Mouse (Mus musculus): ENCODE measurements at regions not wholly inside any gene's neighbourhood (a gene's known extent, or its start where the extent isn't known, plus 50 kb on each side); places are given as distances from the start of the nearest gene placed in this dataset.

GRCm38 (mm10) chr15:59904741-59905140, 111.7 kb downstream of the 4933412E24Rik start:
- no peaks in the 10 kb centered on the region for H3K4me1 ChIP-seq (ENCODE audit: control insufficient read depth, insufficient read depth, low read length)
- H3K9me3 ChIP-seq (replicated peaks; ENCODE audit: control insufficient read depth, low read length), result no peaks in the 10 kb centered on the region
- H3K9ac ChIP-seq (ENCODE audit: low read depth, low read length), result no peak overlapping the region
- WGBS (ENCODE audit: insufficient replicate concordance), result 39% methylated on average over 5 of the region's 5 CpGs
- no peaks in the 10 kb centered on the region for H3K36me3 ChIP-seq (ENCODE audit: control insufficient read depth, insufficient read depth, low read length)
- no peak overlapping the region for H3K27ac ChIP-seq (ENCODE audit: low read depth, low read length)
- no peak overlapping the region for H3K4me3 ChIP-seq (ENCODE audit: low read depth, low read length)
- no peak overlapping the region for H3K4me2 ChIP-seq
- no peaks in the 10 kb centered on the region for H3K27me3 ChIP-seq (ENCODE audit: control insufficient read depth, insufficient read depth, low read length)
- ATAC-seq (replicated peaks; ENCODE audit: insufficient number of reproducible peaks, low FRiP score, low TSS enrichment), result no peak

GRCm38 (mm10) chr15:59888996-59889395, 127.4 kb downstream of the 4933412E24Rik start:
- H3K27me3 ChIP-seq (ENCODE audit: control insufficient read depth, insufficient read depth, low read length), result no peaks in the 10 kb centered on the region
- H3K4me1 ChIP-seq (ENCODE audit: control insufficient read depth, insufficient read depth, low read length), result no peaks in the 10 kb centered on the region
- 88% methylated on average over 2 of the region's 2 CpGs for WGBS (ENCODE audit: insufficient replicate concordance)
- ATAC-seq (replicated peaks; ENCODE audit: insufficient number of reproducible peaks, low FRiP score, low TSS enrichment), result no peak
- no peak overlapping the region for H3K4me3 ChIP-seq (ENCODE audit: low read depth, low read length)
- no peaks in the 10 kb centered on the region for H3K9me3 ChIP-seq (replicated peaks; ENCODE audit: control insufficient read depth, low read length)
- H3K27ac ChIP-seq (ENCODE audit: low read depth, low read length), result no peak overlapping the region
- H3K36me3 ChIP-seq (ENCODE audit: control insufficient read depth, insufficient read depth, low read length), result no peaks in the 10 kb centered on the region
- no peak overlapping the region for H3K4me2 ChIP-seq
- H3K9ac ChIP-seq (ENCODE audit: low read depth, low read length), result no peak overlapping the region

- H3K36me3 ChIP-seq (ENCODE audit: control insufficient read depth, insufficient read depth, low read length), result no peaks in the 10 kb centered on the region
- 38% methylated on average over 2 of the region's 2 CpGs for WGBS (ENCODE audit: insufficient replicate concordance)
- no peak for ATAC-seq (replicated peaks; ENCODE audit: insufficient number of reproducible peaks, low FRiP score, low TSS enrichment)
These were observed 128.3 kb downstream of the 4933412E24Rik start for GRCm38 (mm10) chr15:59888131-59888459.

GRCm38 (mm10) chr15:59887381-59888130, 128.9 kb downstream of the 4933412E24Rik start:
- no peak for ATAC-seq (replicated peaks; ENCODE audit: insufficient number of reproducible peaks, low FRiP score, low TSS enrichment)
- Histone ChIP-seq H3K27me3 (ENCODE audit: control insufficient read depth, insufficient read depth, low read length) (no peaks in the 10 kb centered on the region), H3K27ac (ENCODE audit: low read depth, low read length) (no peak overlapping the region), H3K4me3 (ENCODE audit: low read depth, low read length) (no peak overlapping the region), H3K36me3 (ENCODE audit: control insufficient read depth, insufficient read depth, low read length) (no peaks in the 10 kb centered on the region), H3K9me3 (replicated peaks; ENCODE audit: control insufficient read depth, low read length) (no peaks in the 10 kb centered on the region), H3K4me1 (ENCODE audit: control insufficient read depth, insufficient read depth, low read length) (no peaks in the 10 kb centered on the region), H3K9ac (ENCODE audit: low read depth, low read length) (no peak overlapping the region), H3K4me2 (no peak overlapping the region)
- WGBS (ENCODE audit: insufficient replicate concordance), result 50% methylated on average over 5 of the region's 5 CpGs

More at GRCm38 (mm10) chr15:59888131-59888459, 128.3 kb downstream of the 4933412E24Rik start:
- Histone ChIP-seq H3K4me2 (no peak overlapping the region), H3K4me3 (ENCODE audit: low read depth, low read length) (no peak overlapping the region), H3K27ac (ENCODE audit: low read depth, low read length) (no peak overlapping the region), H3K4me1 (ENCODE audit: control insufficient read depth, insufficient read depth, low read length) (no peaks in the 10 kb centered on the region), H3K9ac (ENCODE audit: low read depth, low read length) (no peak overlapping the region), H3K9me3 (replicated peaks; ENCODE audit: control insufficient read depth, low read length) (no peaks in the 10 kb centered on the region), H3K27me3 (ENCODE audit: control insufficient read depth, insufficient read depth, low read length) (no peaks in the 10 kb centered on the region)

GRCm38 (mm10) chr15:59886036-59886435, 130.4 kb downstream of the 4933412E24Rik start:
- Histone ChIP-seq H3K4me1 (ENCODE audit: control insufficient read depth, insufficient read depth, low read length) (no peaks in the 10 kb centered on the region), H3K4me3 (ENCODE audit: low read depth, low read length) (no peak overlapping the region), H3K36me3 (ENCODE audit: control insufficient read depth, insufficient read depth, low read length) (no peaks in the 10 kb centered on the region), H3K9ac (ENCODE audit: low read depth, low read length) (no peak overlapping the region), H3K9me3 (replicated peaks; ENCODE audit: control insufficient read depth, low read length) (no peaks in the 10 kb centered on the region), H3K27me3 (ENCODE audit: control insufficient read depth, insufficient read depth, low read length) (no peaks in the 10 kb centered on the region), H3K4me2 (no peak overlapping the region), H3K27ac (ENCODE audit: low read depth, low read length) (no peak overlapping the region)
- no peak for ATAC-seq (replicated peaks; ENCODE audit: insufficient number of reproducible peaks, low FRiP score, low TSS enrichment)
- 76% methylated on average over 2 of the region's 2 CpGs for WGBS (ENCODE audit: insufficient replicate concordance)

GRCm38 (mm10) chr15:59882444-59882843, 134.0 kb downstream of the 4933412E24Rik start:
- Histone ChIP-seq H3K4me2 (no peak overlapping the region), H3K36me3 (ENCODE audit: control insufficient read depth, insufficient read depth, low read length) (no peaks in the 10 kb centered on the region), H3K4me1 (ENCODE audit: control insufficient read depth, insufficient read depth, low read length) (no peaks in the 10 kb centered on the region), H3K9ac (ENCODE audit: low read depth, low read length) (no peak overlapping the region), H3K27ac (ENCODE audit: low read depth, low read length) (no peak overlapping the region), H3K27me3 (ENCODE audit: control insufficient read depth, insufficient read depth, low read length) (no peaks in the 10 kb centered on the region), H3K4me3 (ENCODE audit: low read depth, low read length) (no peak overlapping the region), H3K9me3 (replicated peaks; ENCODE audit: control insufficient read depth, low read length) (no peaks in the 10 kb centered on the region)
- ATAC-seq (replicated peaks; ENCODE audit: insufficient number of reproducible peaks, low FRiP score, low TSS enrichment), result no peak
- WGBS (ENCODE audit: insufficient replicate concordance), result 68% methylated on average over 5 of the region's 5 CpGs

GRCm38 (mm10) chr15:59880426-59880825, 136.0 kb downstream of the 4933412E24Rik start:
- Histone ChIP-seq H3K4me3 (ENCODE audit: low read depth, low read length) (no peak overlapping the region), H3K4me2 (no peak overlapping the region), H3K9me3 (replicated peaks; ENCODE audit: control insufficient read depth, low read length) (no peaks in the 10 kb centered on the region), H3K9ac (ENCODE audit: low read depth, low read length) (no peak overlapping the region), H3K36me3 (ENCODE audit: control insufficient read depth, insufficient read depth, low read length) (no peaks in the 10 kb centered on the region), H3K27me3 (ENCODE audit: control insufficient read depth, insufficient read depth, low read length) (no peaks in the 10 kb centered on the region), H3K27ac (ENCODE audit: low read depth, low read length) (no peak overlapping the region), H3K4me1 (ENCODE audit: control insufficient read depth, insufficient read depth, low read length) (no peaks in the 10 kb centered on the region)
- 84% methylated on average over 5 of the region's 5 CpGs for WGBS (ENCODE audit: insufficient replicate concordance)
- no peak for ATAC-seq (replicated peaks; ENCODE audit: insufficient number of reproducible peaks, low FRiP score, low TSS enrichment)

GRCm38 (mm10) chr15:59879311-59879710, 137.1 kb downstream of the 4933412E24Rik start:
- H3K4me2 ChIP-seq, result no peak overlapping the region
- no peak overlapping the region for H3K27ac ChIP-seq (ENCODE audit: low read depth, low read length)
- H3K4me1 ChIP-seq (ENCODE audit: control insufficient read depth, insufficient read depth, low read length), result no peaks in the 10 kb centered on the region
- ATAC-seq (replicated peaks; ENCODE audit: insufficient number of reproducible peaks, low FRiP score, low TSS enrichment), result no peak
- H3K9ac ChIP-seq (ENCODE audit: low read depth, low read length), result no peak overlapping the region
- H3K4me3 ChIP-seq (ENCODE audit: low read depth, low read length), result no peak overlapping the region
- H3K27me3 ChIP-seq (ENCODE audit: control insufficient read depth, insufficient read depth, low read length), result no peaks in the 10 kb centered on the region
- no peaks in the 10 kb centered on the region for H3K9me3 ChIP-seq (replicated peaks; ENCODE audit: control insufficient read depth, low read length)
- H3K36me3 ChIP-seq (ENCODE audit: control insufficient read depth, insufficient read depth, low read length), result no peaks in the 10 kb centered on the region
- 81% methylated on average over 4 of the region's 4 CpGs for WGBS (ENCODE audit: insufficient replicate concordance)

GRCm38 (mm10) chr15:59876279-59876742, 140.1 kb downstream of the 4933412E24Rik start:
- WGBS (ENCODE audit: insufficient replicate concordance), result 73% methylated on average over 7 of the region's 7 CpGs
- ATAC-seq (replicated peaks; ENCODE audit: insufficient number of reproducible peaks, low FRiP score, low TSS enrichment), result no peak
- H3K4me3 ChIP-seq (ENCODE audit: low read depth, low read length), result no peak overlapping the region
- H3K4me1 ChIP-seq (ENCODE audit: control insufficient read depth, insufficient read depth, low read length), result no peaks in the 10 kb centered on the region
- no peaks in the 10 kb centered on the region for H3K36me3 ChIP-seq (ENCODE audit: control insufficient read depth, insufficient read depth, low read length)
- H3K9ac ChIP-seq (ENCODE audit: low read depth, low read length), result no peak overlapping the region
- H3K27me3 ChIP-seq (ENCODE audit: control insufficient read depth, insufficient read depth, low read length), result no peaks in the 10 kb centered on the region
- H3K4me2 ChIP-seq, result no peak overlapping the region
- no peaks in the 10 kb centered on the region for H3K9me3 ChIP-seq (replicated peaks; ENCODE audit: control insufficient read depth, low read length)
- no peak overlapping the region for H3K27ac ChIP-seq (ENCODE audit: low read depth, low read length)
